Mouse (Mus musculus) urinary bladder, adult 2 months (tissue): ENCODE measurements around the gene Pp2d1. TPM values are rescaled to one million over a fixed set of nuclear protein-coding genes. Genes with fewer than 3 reads are reported as not detected.

Experiments used
- DNase-seq: peaks from one replicate; pipeline ENCODE4 v3.0.0; 2022; ENCODE audit warnings: low spot score
- polyA plus RNA-seq: library from polyadenylated mRNA; depleted of rRNA; stranded (reverse); fragments of >200 nt; gene quantifications from 2 replicates; pipeline ENCODE4 v1.2.3, GENCODE M21; 2012

Pp2d1 gene
- polyA plus RNA-seq, 1 experiment, result not detected

DNA sequence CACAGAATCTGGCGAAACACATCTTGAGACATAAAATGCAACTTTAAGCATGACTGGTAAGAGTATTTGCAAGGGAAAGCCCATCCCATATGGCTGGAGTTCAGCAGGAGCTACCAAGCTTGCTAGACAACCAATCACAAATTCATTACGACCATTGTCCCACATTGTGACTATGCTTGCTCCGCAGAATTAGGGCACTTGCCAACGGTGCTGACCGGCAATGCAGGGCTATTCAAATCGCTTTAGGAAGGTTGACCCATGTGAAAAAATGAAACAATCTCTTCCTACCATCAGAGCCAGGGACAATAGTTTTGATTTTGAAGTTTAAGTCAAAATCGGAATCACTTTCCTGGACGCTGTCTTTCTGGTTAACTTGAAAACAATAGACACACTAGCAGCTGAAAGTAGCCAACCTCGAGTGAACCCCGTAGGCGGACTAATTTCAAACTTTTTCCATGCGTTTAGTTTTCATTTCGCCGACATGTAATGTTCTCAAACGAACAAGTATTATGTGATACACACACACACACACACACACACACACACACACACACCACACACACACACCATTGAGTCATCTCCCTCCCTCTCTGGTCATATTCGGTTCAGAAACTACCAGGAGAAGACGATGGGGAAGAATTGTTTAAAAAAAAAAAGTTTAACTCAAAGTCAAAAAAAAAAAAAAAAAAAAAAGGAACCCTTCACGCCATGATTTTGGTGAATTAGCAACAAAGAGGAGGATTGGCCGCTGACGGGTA, 27.1 kb upstream of the Pp2d1 start, which contains the start of gene Kat2b:
Gene Kat2b (plus strand): TSS at position 701 of the 758 bp plus-strand sequence.
- no peak for DNase-seq

GRCm38 (mm10) chr17:53564837-53565236, 25.6 kb upstream of the Pp2d1 start:
- DNase-seq, result no peak

GRCm38 (mm10) chr17:53561458-53562029, 22.3 kb upstream of the Pp2d1 start:
- DNase-seq, result no peak

- DNase-seq, result no peak
Observed at GRCm38 (mm10) chr17:53559646-53560045, 20.4 kb upstream of the Pp2d1 start.

GRCm38 (mm10) chr17:53557443-53557842, 18.2 kb upstream of the Pp2d1 start:
- DNase-seq, result no peak

DNA sequence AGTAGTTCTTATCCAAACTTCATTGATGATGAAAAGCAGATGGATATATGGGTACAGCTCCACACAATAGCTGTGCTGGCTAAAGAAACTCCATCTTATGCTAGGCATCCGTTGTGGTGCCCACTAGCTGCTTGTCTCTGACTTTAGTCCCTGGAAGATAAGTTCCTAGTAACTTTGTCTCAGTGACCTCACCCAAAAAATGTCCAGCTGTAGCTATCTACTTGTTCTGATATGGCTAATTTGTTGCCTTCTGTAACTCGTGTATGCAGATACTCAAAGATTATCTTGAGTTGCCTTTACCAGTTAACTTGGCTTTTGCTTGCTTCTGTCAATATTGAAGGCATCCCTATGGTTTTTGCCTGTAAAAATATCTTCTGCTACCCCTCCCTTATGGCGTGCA, 15.6 kb upstream of the Pp2d1 start:
- DNase-seq, result no peak

GRCm38 (mm10) chr17:53554088-53554487, 14.8 kb upstream of the Pp2d1 start:
- DNase-seq, result no peak

DNA sequence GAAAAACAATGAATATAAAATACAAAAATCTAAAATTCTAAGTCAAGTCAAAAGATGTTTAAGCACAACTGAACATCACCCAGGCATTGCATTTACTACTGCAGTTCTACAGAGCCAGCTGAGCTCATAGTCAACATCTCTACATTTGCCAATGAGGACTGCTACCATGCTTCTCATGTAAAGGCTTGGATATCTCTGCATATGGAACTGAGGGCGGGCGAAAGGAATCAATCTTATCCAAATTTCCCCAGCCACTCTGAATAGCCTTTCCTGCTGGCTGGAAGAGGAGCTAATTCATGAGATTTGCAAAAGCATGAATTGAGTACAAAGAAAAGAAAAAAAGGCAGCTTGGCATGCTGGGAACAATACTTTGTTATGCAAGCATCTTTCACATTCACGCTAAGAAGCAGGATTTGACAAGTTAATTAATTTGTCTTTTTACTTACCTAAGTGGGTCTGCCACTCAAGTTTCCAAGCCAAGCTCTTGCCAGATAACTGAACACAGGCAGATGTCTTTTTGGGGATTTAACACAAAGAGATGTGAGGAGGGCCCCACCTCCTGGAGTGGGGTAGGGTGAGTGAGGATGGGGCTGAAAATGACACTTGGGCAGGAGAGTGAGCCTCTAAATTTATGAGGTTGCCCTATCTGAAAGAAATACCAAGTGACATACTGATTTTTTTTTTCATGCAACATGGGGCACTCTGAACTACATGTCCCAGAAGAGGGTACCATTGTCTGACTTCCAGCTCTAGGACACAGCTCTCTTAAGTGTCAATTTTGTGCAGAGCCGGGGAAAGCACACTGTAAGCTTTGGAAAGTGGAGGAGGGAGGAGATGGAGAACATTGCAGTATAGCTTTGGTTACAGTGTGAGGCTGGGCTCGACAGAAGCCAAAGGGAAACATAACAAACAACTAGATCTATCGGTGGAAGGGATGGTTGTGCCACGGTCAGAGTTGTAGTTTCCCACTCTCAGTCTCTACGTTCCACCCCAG, 12.4 kb upstream of the Pp2d1 start:
- DNase-seq, result no peak

- no peak for DNase-seq
Observed at GRCm38 (mm10) chr17:53543591-53544324, 4.5 kb upstream of the Pp2d1 start.

- DNase-seq, result no peak
Observed at GRCm38 (mm10) chr17:53542536-53542935, 3.3 kb upstream of the Pp2d1 start.

- DNase-seq, result no peak
Observed at GRCm38 (mm10) chr17:53532425-53532824, 6.8 kb downstream of the Pp2d1 start.

DNA sequence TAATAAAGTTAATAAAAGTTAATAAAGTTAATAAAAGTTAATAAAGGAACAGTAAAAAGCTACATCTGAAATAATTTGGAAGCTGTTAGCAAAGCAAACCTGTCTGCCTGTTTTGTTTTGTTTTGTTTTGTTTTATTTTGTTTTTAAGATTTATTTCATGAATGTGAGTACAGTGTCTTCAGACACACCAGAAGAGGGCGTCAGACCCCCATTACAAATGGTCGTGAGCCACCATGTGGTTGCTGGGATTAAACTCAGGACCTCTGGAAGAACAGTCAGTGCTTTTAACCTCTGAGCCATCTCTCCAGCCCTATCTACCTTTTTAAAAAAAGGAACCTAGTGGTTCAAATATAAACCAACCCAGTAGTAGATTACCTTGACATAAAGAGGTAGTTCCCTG, 8.1 kb downstream of the Pp2d1 start:
- no peak for DNase-seq

DNA sequence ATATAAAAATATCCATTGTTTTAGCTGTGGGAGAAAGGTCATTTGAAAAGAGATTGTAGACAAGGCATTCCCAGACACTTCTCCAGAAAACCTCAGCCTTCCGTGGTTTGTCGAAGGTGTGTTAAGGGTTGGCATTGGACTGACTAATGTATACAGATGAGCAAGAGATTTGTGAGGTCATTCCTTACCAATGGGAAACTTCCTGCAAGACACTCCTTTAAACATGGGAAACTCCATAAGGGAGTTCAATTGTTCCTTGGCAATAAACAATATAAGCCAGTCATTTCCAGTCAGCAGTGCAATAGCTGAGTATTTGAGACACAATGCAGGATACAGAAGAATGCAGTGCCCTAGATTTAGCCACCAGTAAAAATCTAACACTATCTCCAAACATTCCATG, 11.2 kb downstream of the Pp2d1 start:
- DNase-seq, result no peak

- DNase-seq, result no peak
Observed at GRCm38 (mm10) chr17:53520509-53520908, 18.7 kb downstream of the Pp2d1 start.

DNA sequence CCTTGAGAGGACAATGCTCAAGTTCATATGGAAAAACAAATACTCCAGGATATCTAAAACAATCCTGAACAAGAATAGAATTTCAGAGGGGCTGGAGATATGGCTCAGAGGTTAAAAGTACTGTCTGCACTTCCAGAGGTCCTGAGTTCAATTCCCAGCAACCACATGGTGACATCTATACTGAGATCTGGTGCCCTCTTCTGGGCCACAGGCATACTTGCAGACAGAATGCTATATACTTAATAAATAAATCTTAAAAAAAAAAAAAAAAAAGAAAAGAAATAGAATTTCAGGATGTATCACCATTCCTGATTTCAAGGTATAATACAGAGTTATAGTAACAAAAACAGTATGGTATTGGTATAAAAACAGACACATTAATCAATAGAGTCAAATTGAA, 19.9 kb downstream of the Pp2d1 start:
- no peak for DNase-seq

DNA sequence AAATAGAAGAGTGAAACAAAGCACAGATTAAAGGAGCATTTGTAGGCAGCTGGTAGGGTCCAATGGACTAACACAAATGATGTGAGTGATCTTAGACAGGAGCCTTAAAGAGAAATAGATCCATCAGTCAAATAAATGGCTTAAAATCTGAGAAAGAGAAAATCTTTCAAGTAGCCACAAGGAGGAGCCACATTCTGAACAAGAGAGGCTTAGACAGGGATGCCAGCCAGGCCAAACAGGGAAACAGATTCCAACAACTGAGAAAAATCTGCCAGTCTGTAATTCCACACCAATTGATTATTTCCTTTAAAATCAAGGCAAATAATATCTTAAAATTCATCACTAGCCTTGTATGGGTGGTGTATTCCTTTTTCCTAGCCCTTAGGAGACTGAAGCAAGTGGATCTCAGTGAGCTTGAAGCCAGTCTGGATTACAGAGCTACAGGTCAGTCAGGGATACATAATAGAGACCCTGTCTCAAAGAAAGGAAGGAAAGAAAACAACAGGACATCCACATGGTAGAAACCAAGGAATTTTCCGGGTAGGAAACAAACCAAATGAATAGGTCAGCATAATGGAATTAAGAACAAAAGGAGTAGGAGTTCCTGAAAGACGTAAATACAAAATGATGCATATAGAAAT, 26.8 kb downstream of the Pp2d1 start:
- no peak for DNase-seq

DNA sequence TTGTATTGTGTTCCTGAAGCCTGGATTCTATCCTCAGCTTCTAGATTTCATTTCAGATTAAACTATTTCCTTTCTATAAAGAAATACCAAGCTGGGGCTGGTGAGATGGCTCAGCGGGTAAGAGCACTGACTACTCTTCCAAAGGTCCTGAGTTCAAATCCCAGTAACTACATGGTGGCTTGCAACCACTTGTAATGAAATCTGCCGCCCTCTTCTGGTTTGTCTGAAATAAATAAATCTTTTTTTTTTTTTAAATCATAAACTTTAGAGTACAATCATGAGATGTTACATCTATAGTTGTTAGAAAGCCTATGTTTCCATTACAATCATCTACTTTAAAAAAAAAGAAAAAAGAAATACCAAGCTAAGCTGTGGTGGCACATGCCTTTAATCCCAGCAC, 36.3 kb downstream of the Pp2d1 start:
- no peak for DNase-seq

- no peak for DNase-seq
Observed at GRCm38 (mm10) chr17:53489007-53489378, 50.3 kb downstream of the Pp2d1 start.

DNA sequence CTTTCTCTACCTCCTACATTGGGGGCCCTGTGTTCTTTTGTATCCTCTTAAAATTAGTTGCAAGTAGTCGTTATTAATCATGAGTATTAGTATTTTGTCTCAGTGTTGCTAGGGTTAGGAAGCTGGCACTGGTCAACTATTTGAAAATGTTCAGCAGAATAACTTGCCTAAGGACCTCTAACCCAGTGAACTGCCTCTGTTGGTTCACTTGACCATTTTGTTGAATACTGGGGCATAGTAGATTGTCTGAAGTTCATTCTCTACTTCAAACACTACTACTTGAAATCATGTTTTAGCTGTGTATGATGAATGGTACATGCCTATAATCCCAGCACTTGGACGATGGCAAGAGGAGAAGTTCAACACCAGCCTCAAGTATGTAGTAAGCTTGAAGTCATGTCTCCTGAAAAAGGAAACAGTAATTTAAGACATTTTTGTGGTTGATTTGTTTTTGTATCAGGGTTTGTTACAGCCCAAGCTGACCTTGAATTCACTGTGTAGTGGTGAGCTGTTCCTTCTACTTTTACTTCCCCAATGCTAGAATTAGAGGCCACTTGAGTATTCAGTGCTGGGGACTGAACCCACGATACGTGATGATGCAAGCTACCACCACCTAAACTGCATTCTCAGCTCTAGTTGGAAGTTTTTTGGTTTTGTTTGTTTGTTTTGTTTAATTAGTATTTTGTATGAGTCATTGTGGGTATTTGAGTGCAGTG, 50.8 kb downstream of the Pp2d1 start:
- DNase-seq, result no peak

GRCm38 (mm10) chr17:53480433-53480832, 58.8 kb downstream of the Pp2d1 start:
- DNase-seq, result no peak
